Comparison of ENCODE assay signal across 10 mouse cellular contexts in genomic region chr17:5002937-5003508, GRCm38 (mm10). TPM values are rescaled to one million over a fixed set of nuclear protein-coding genes. Genes with fewer than 3 reads are reported as not detected.
DNase-seq lines count a peak whose midpoint lies in the region; ATAC-seq lines count a peak whose summit lies in the region.
"Had no signal": no experiment of that assay in that cellular context is flagged by ENCODE, and none has a peak within 500 bp of the region (broad histone marks: within the 10 kb centered on the region; RNA-seq: fewer than 3 reads in every experiment).

No protein-coding gene starts in this region.

- no peaks in the 10 kb centered on the region for H3K36me3 ChIP-seq in forebrain, embryonic 13.5 days (ENCODE audit: poor library complexity, severe bottlenecking)
- no peaks in the 10 kb centered on the region for H3K36me3 ChIP-seq in forebrain, embryonic 14.5 days (ENCODE audit: control insufficient read depth, insufficient read depth, low read length)
- no peaks in the 10 kb centered on the region for H3K36me3 ChIP-seq in intestine, embryonic 16.5 days (ENCODE audit: control insufficient read depth, insufficient read depth, low read length)
- H3K36me3 ChIP-seq in intestine, embryonic 15.5 days: no peaks in the 10 kb centered on the region

- H3K27me3 ChIP-seq in forebrain, embryonic 13.5 days: peaks cover 15% of the 10 kb centered on the region
- no peaks in the 10 kb centered on the region for H3K27me3 ChIP-seq in forebrain, embryonic 14.5 days (replicated peaks; ENCODE audit: control insufficient read depth, insufficient read depth, low read length)
- H3K27me3 ChIP-seq in intestine, embryonic 16.5 days (replicated peaks; ENCODE audit: control insufficient read depth, insufficient read depth, low read length): no peaks in the 10 kb centered on the region
- H3K27me3 ChIP-seq in intestine, embryonic 15.5 days (replicated peaks): no peaks in the 10 kb centered on the region

- no peak for ATAC-seq in forebrain, embryonic 13.5 days
- ATAC-seq in forebrain, embryonic 14.5 days: no peak
- ATAC-seq in intestine, embryonic 16.5 days: no peak
- ATAC-seq in intestine, embryonic 15.5 days: no peak
- no peak for ATAC-seq in inflammation-experienced regulatory T-cells, adult 6 months

- no peak overlapping the region for H3K4me3 ChIP-seq in forebrain, embryonic 13.5 days
- no peak overlapping the region for H3K4me3 ChIP-seq in forebrain, embryonic 14.5 days (ENCODE audit: low read depth, low read length)
- no peak overlapping the region for H3K4me3 ChIP-seq in intestine, embryonic 16.5 days (ENCODE audit: low read length)
- no peak overlapping the region for H3K4me3 ChIP-seq in intestine, embryonic 15.5 days (replicated peaks)

- WGBS in forebrain, embryonic 13.5 days: 79% methylated on average over 10 of the region's 10 CpGs
- WGBS in forebrain, embryonic 14.5 days: 68% methylated on average over 10 of the region's 10 CpGs
- 64% methylated on average over 10 of the region's 10 CpGs for WGBS in intestine, embryonic 16.5 days
- WGBS in intestine, embryonic 15.5 days: 62% methylated on average over 10 of the region's 10 CpGs

- 0 out of 2 replicates have a peak overlapping the region, but pooled peaks have one; percentile 3 for H3K4me2 ChIP-seq in forebrain, embryonic 13.5 days
- H3K4me2 ChIP-seq in forebrain, embryonic 14.5 days (ENCODE audit: low read length): no peak overlapping the region
- no peak overlapping the region for H3K4me2 ChIP-seq in intestine, embryonic 16.5 days (ENCODE audit: low read depth, low read length)
- no peak overlapping the region for H3K4me2 ChIP-seq in intestine, embryonic 15.5 days (replicated peaks)

- no peaks in the 10 kb centered on the region for H3K9me3 ChIP-seq in forebrain, embryonic 13.5 days (replicated peaks)
- H3K9me3 ChIP-seq in forebrain, embryonic 14.5 days (replicated peaks; ENCODE audit: control insufficient read depth, low read length): no peaks in the 10 kb centered on the region
- no peaks in the 10 kb centered on the region for H3K9me3 ChIP-seq in intestine, embryonic 16.5 days (ENCODE audit: control insufficient read depth, low read length)
- no peaks in the 10 kb centered on the region for H3K9me3 ChIP-seq in intestine, embryonic 15.5 days

- H3K4me1 ChIP-seq in forebrain, embryonic 13.5 days: peaks cover 89% of the 10 kb centered on the region
- peaks cover 74% of the 10 kb centered on the region for H3K4me1 ChIP-seq in forebrain, embryonic 14.5 days (ENCODE audit: control insufficient read depth, insufficient read depth, low read length)
- H3K4me1 ChIP-seq in intestine, embryonic 16.5 days (ENCODE audit: control insufficient read depth, insufficient read depth, low read length): peaks cover 69% of the 10 kb centered on the region
- H3K4me1 ChIP-seq in intestine, embryonic 15.5 days (replicated peaks): peaks cover 59% of the 10 kb centered on the region

- H3K27ac ChIP-seq in forebrain, embryonic 13.5 days: no peak overlapping the region
- no peak overlapping the region for H3K27ac ChIP-seq in forebrain, embryonic 14.5 days (ENCODE audit: low read depth, low read length)
- H3K27ac ChIP-seq in intestine, embryonic 16.5 days (ENCODE audit: low read length): no peak overlapping the region
- H3K27ac ChIP-seq in intestine, embryonic 15.5 days: no peak overlapping the region
- H3K27ac ChIP-seq: liver, embryonic 14.5 days had no signal

- no peak for DNase-seq in forebrain, embryonic 14.5 days (ENCODE audit: low spot score)
- DNase-seq in MN1 (ENCODE audit: low spot score): peak; percentile 42
- DNase-seq in cerebellum, postnatal 36 days: peak; percentile 54 to 63
- no peak for DNase-seq in thymus, postnatal 10 days (ENCODE audit: low spot score in 2 of 2)
- DNase-seq: thymus, postnatal 4 days had no signal

- H3K9ac ChIP-seq in forebrain, embryonic 13.5 days: no peak overlapping the region
- H3K9ac ChIP-seq in forebrain, embryonic 14.5 days (ENCODE audit: low read length): no peak overlapping the region
- H3K9ac ChIP-seq in intestine, embryonic 16.5 days (ENCODE audit: low read depth, low read length): peak overlapping the region; percentile 6; the same call in 1 of the 2 replicates
- H3K9ac ChIP-seq in intestine, embryonic 15.5 days: no peak overlapping the region
- H3K9ac ChIP-seq: liver, embryonic 14.5 days had no signal

RNA-seq across cellular contexts. Expression of gene Arid1b, which starts 8.9 kb away (rescaled TPM):
- 11.7 and 12.9 TPM in 2 replicates for polyA plus RNA-seq in forebrain, embryonic 13.5 days (2015; fragmentation: Nextera tagmentation; extraction: Ambion mirVana)
- polyA plus RNA-seq in forebrain, embryonic 14.5 days (2014; fragmentation: Nextera tagmentation; extraction: Ambion mirVana): 11.1 and 14.7 TPM in 2 replicates
- polyA plus RNA-seq in intestine, embryonic 16.5 days (2015; fragmentation: Nextera tagmentation; extraction: Ambion mirVana): 5.8 and 6.5 TPM in 2 replicates
- polyA plus RNA-seq in intestine, embryonic 15.5 days (2015; fragmentation: Nextera tagmentation; extraction: Ambion mirVana): 7.4 and 9.1 TPM in 2 replicates
- polyA plus RNA-seq in inflammation-experienced regulatory T-cells, adult 6 months (2017; shearing (Covaris generic)): 10 to 100 TPM; 11.1 to 14.1 (median 12.2) TPM

Comparison
In these comparisons a context has a peak if more than half of its experiments do, and no peak if none do; other contexts are left out.
1. DNase-seq: peak in MN1 (single experiment) and cerebellum, postnatal 36 days (2 of 2); none in forebrain, embryonic 14.5 days (single experiment) and thymus, postnatal 10 days (0 of 2).